Mouse (Mus musculus): Measurements from ENCODE around the gene Olfr1090.

Olfr1090 gene

GRCm38 (mm10) chr2:86758893-86759292 is at the start of gene Olfr1090:
Olfr1090 (minus strand) TSS chr2:86758993.
- DNase-seq (ENCODE audit: low read depth, low spot score) = no peak

DNA sequence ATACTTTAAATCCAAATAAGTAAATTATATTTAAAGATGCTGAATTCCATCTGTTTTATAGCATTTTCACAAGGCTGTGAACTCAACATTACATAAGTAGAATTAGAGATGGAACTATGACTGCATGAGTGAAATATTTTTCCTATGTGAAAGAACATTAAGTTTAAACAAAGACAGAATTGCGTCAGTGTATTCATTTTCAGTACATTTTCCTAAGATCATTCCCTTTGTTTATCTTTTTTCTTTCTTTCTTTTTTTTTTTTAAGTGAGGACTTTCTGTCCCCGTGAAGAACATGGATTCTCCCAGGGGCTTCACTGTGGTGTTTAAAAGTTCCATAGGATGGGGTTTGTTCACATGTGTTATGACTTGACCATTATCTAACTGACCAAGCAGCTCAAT is 23.4 kb upstream of the Olfr1090 start, which contains the start of gene Olfr1093:
TSS of gene Olfr1093 (plus strand) at position 301 of the 400 bp plus-strand sequence.
- DNase-seq (ENCODE audit: low read depth, low spot score) = no peak

DNA sequence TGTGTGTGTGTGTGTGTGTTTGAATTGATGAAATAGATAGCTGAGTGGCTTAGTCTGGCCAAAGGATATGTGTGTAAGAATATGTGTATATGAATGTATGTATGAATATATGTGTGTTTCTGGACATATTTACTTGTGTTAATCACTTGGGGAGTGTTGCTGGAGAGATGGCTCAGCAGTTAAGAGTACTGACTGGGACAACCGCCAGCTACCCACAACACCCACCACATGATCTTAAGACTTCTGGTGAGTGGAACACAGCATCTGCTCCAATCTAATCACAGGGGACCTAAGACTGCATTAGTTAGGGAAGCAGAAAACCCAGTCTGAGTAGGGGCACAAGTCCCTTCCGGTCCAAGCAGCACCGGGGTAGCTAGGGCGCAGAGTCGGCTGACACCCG is 2.3 kb upstream of the Olfr1090 start:
- DNase-seq (ENCODE audit: low read depth, low spot score) = no peak

DNA sequence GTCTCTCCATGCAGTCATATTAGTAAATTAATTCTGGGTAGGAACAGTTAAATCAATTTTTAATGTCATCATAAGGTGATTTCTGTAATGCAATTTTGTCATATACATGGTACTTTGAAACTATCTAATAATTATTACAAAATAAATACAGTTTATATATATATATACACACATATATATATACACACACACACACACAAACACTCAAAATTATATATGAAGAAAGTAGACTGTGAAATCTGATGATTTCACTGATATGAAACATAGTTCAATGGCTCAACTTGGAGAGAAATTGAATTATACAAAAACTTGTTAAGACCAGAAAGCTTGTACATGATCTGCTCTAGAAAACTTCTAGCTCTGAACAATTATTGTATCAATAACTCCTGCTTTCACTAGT is 25.2 kb downstream of the Olfr1090 start, which contains the start of gene Olfr1089:
TSS of gene Olfr1089 (minus strand) at position 101 of the 400 bp plus-strand sequence.
- DNase-seq (ENCODE audit: low read depth, low spot score) = no peak
